Comparison of ENCODE assay signal across 9 mouse cellular contexts in genomic region chr6:47811324-47811723, GRCm38 (mm10). TPM values are rescaled to one million over a fixed set of nuclear protein-coding genes. Genes with fewer than 3 reads are reported as not detected.
DNase-seq lines count a peak whose midpoint lies in the region; ATAC-seq lines count a peak whose summit lies in the region.
"Had no signal": no experiment of that assay in that cellular context is flagged by ENCODE, and none has a peak within 500 bp of the region (broad histone marks: within the 10 kb centered on the region; RNA-seq: fewer than 3 reads in every experiment).

No protein-coding gene starts in this region.

- no peak for ATAC-seq in heart, embryonic 16.5 days (replicated peaks; ENCODE audit: extremely low read depth, insufficient read depth, low FRiP score)
- no peak for ATAC-seq in hindbrain, embryonic 15.5 days (ENCODE audit: low FRiP score, low read depth)
- no peak for ATAC-seq in midbrain, embryonic 12.5 days (ENCODE audit: low FRiP score, low read depth)

- H3K36me3 ChIP-seq in heart, embryonic 16.5 days (ENCODE audit: control insufficient read depth, insufficient read depth), result peaks cover 6% of the 10 kb centered on the region
- peaks cover 7% of the 10 kb centered on the region for H3K36me3 ChIP-seq in hindbrain, embryonic 15.5 days
- peaks cover 18% of the 10 kb centered on the region for H3K36me3 ChIP-seq in midbrain, embryonic 12.5 days

- WGBS in heart, embryonic 16.5 days, result 49% methylated on average over 5 of the region's 5 CpGs
- WGBS in hindbrain, embryonic 15.5 days, result 70% methylated on average over 5 of the region's 5 CpGs
- WGBS in midbrain, embryonic 12.5 days, result 67% methylated on average over 5 of the region's 5 CpGs

- intact Hi-C loops in heart, postnatal 25 days (cut with DNase I), result loop anchor here (2.0 kb wide), 1 partner anchor 17 kb away; no protein-coding TSS in a partner anchor

- no peak for DNase-seq in heart, postnatal 25 days (ENCODE audit: low spot score)
- DNase-seq in adrenal gland, postnatal 25 days, result no peak
- no peak for DNase-seq in retina, postnatal 1 day
- no peak for DNase-seq in c-Kit-positive CD71-positive TER-119-positive erythroid progenitor cells, embryonic 14.5 days (ENCODE audit: low spot score)
- DNase-seq: cerebellum, adult 2 months had no signal

- H3K4me3 ChIP-seq in heart, embryonic 16.5 days (ENCODE audit: low read length), result peak overlapping the region; percentile 68
- H3K4me3 ChIP-seq in brown adipose tissue, adult 24 weeks (ENCODE audit: insufficient read depth, low read depth, low read length), result 0 out of 2 replicates have a peak overlapping the region, but pooled peaks have one; percentile 31
- H3K4me3 ChIP-seq in hindbrain, embryonic 15.5 days, result peak overlapping the region; percentile 81
- peak overlapping the region; percentile 85 for H3K4me3 ChIP-seq in midbrain, embryonic 12.5 days

- H3K27ac ChIP-seq in heart, embryonic 16.5 days (ENCODE audit: low read length), result no peak overlapping the region
- H3K27ac ChIP-seq in brown adipose tissue, adult 24 weeks (replicated peaks; ENCODE audit: low read depth, low read length), result no peak overlapping the region
- H3K27ac ChIP-seq in hindbrain, embryonic 15.5 days (replicated peaks), result no peak overlapping the region
- no peak overlapping the region for H3K27ac ChIP-seq in midbrain, embryonic 12.5 days (replicated peaks)

- no peaks in the 10 kb centered on the region for H3K27me3 ChIP-seq in heart, embryonic 16.5 days (ENCODE audit: control insufficient read depth, insufficient read depth, low read length)
- no peaks in the 10 kb centered on the region for H3K27me3 ChIP-seq in hindbrain, embryonic 15.5 days
- H3K27me3 ChIP-seq in midbrain, embryonic 12.5 days, result no peaks in the 10 kb centered on the region

- peak overlapping the region; percentile 76 for H3K4me2 ChIP-seq in heart, embryonic 16.5 days (ENCODE audit: low read depth, low read length)
- H3K4me2 ChIP-seq in hindbrain, embryonic 15.5 days, result peak overlapping the region; percentile 78
- H3K4me2 ChIP-seq in midbrain, embryonic 12.5 days (replicated peaks), result peak overlapping the region; percentile 80

- H3K4me1 ChIP-seq in heart, embryonic 16.5 days (ENCODE audit: control insufficient read depth, insufficient read depth, low read length), result peaks cover 18% of the 10 kb centered on the region
- H3K4me1 ChIP-seq in brown adipose tissue, adult 24 weeks (ENCODE audit: control insufficient read depth, insufficient read depth, insufficient read length, low read length), result peaks cover 10% of the 10 kb centered on the region; the same call in 1 of the 2 replicates
- peaks cover 40% of the 10 kb centered on the region for H3K4me1 ChIP-seq in hindbrain, embryonic 15.5 days (replicated peaks)
- H3K4me1 ChIP-seq in midbrain, embryonic 12.5 days, result peaks cover 32% of the 10 kb centered on the region

- no peaks in the 10 kb centered on the region for H3K9me3 ChIP-seq in heart, embryonic 16.5 days (replicated peaks; ENCODE audit: control insufficient read depth, low read length)
- H3K9me3 ChIP-seq in hindbrain, embryonic 15.5 days, result no peaks in the 10 kb centered on the region
- no peaks in the 10 kb centered on the region for H3K9me3 ChIP-seq in midbrain, embryonic 12.5 days

- H3K9ac ChIP-seq in heart, embryonic 16.5 days (ENCODE audit: low read length), result peak overlapping the region; percentile 75
- 0 out of 2 replicates have a peak overlapping the region, but pooled peaks have one; percentile 86 for H3K9ac ChIP-seq in hindbrain, embryonic 15.5 days
- H3K9ac ChIP-seq in midbrain, embryonic 12.5 days (replicated peaks), result peak overlapping the region; percentile 90

RNA-seq across cellular contexts. Expression of gene Pdia4, which starts 1.9 kb away (rescaled TPM):
- polyA plus RNA-seq in heart, embryonic 16.5 days (2015; fragmentation: Nextera tagmentation; extraction: Ambion mirVana), result 139 and 153 TPM in 2 replicates
- total RNA-seq in heart, postnatal 25 days (2021), result 10 to 100 TPM; 48.3 to 54.3 TPM
- 30.2 and 50.2 TPM in 2 replicates for polyA plus RNA-seq in brown adipose tissue, adult 24 weeks (2012; ENCODE audit: insufficient read depth, insufficient read length, missing spikeins)
- 150 and 163 TPM in 2 replicates for polyA plus RNA-seq in hindbrain, embryonic 15.5 days (2015; fragmentation: Nextera tagmentation; extraction: Ambion mirVana)
- 204 and 215 TPM in 2 replicates for polyA plus RNA-seq in midbrain, embryonic 12.5 days (2016; fragmentation: Nextera tagmentation; extraction: Ambion mirVana)
- 86.2 and 93.9 TPM in 2 replicates for total RNA-seq in adrenal gland, postnatal 25 days (2021)

RNA-seq across cellular contexts. Expression of gene Zfp786, which starts 19.3 kb away (rescaled TPM):
- polyA plus RNA-seq in heart, embryonic 16.5 days (2015; fragmentation: Nextera tagmentation; extraction: Ambion mirVana), result 1.5 and 1.7 TPM in 2 replicates
- total RNA-seq in heart, postnatal 25 days (2021), result under 1 TPM; 0.68 to 0.89 TPM
- not detected in 2 replicates for polyA plus RNA-seq in brown adipose tissue, adult 24 weeks (2012; ENCODE audit: insufficient read depth, insufficient read length, missing spikeins)
- polyA plus RNA-seq in hindbrain, embryonic 15.5 days (2015; fragmentation: Nextera tagmentation; extraction: Ambion mirVana), result 14.7 and 15.3 TPM in 2 replicates
- 13.1 and 14.1 TPM in 2 replicates for polyA plus RNA-seq in midbrain, embryonic 12.5 days (2016; fragmentation: Nextera tagmentation; extraction: Ambion mirVana)
- total RNA-seq in adrenal gland, postnatal 25 days (2021), result 1.6 and 2.9 TPM in 2 replicates

RNA-seq across cellular contexts. Expression of gene Zfp398, which starts 24.1 kb away (rescaled TPM):
- polyA plus RNA-seq in heart, embryonic 16.5 days (2015; fragmentation: Nextera tagmentation; extraction: Ambion mirVana), result 4.7 and 4.9 TPM in 2 replicates
- total RNA-seq in heart, postnatal 25 days (2021), result 1 to 10 TPM; 6.4 to 7.2 TPM
- polyA plus RNA-seq in brown adipose tissue, adult 24 weeks (2012; ENCODE audit: insufficient read depth, insufficient read length, missing spikeins), result 2.6 and 3.3 TPM in 2 replicates
- polyA plus RNA-seq in hindbrain, embryonic 15.5 days (2015; fragmentation: Nextera tagmentation; extraction: Ambion mirVana), result 18.5 and 18.7 TPM in 2 replicates
- 13.7 and 14.1 TPM in 2 replicates for polyA plus RNA-seq in midbrain, embryonic 12.5 days (2016; fragmentation: Nextera tagmentation; extraction: Ambion mirVana)
- total RNA-seq in adrenal gland, postnatal 25 days (2021), result 16.7 and 19.4 TPM in 2 replicates

Comparison
In these comparisons a context has a peak if more than half of its experiments do, and no peak if none do; other contexts are left out.
1. H3K4me3 ChIP-seq: peak in every context shown above with its lines; median percentile 85 in midbrain, embryonic 12.5 days; 81 in hindbrain, embryonic 15.5 days; 68 in heart, embryonic 16.5 days; 31 in brown adipose tissue, adult 24 weeks.